Mouse (Mus musculus): ENCODE data around the gene 2310034G01Rik. TPM values are rescaled to one million over a fixed set of nuclear protein-coding genes. Genes with fewer than 3 reads are reported as not detected.

The 2310034G01Rik gene
- polyA plus RNA-seq, 1 experiment from 2014 or later: 1.8 TPM

DNA sequence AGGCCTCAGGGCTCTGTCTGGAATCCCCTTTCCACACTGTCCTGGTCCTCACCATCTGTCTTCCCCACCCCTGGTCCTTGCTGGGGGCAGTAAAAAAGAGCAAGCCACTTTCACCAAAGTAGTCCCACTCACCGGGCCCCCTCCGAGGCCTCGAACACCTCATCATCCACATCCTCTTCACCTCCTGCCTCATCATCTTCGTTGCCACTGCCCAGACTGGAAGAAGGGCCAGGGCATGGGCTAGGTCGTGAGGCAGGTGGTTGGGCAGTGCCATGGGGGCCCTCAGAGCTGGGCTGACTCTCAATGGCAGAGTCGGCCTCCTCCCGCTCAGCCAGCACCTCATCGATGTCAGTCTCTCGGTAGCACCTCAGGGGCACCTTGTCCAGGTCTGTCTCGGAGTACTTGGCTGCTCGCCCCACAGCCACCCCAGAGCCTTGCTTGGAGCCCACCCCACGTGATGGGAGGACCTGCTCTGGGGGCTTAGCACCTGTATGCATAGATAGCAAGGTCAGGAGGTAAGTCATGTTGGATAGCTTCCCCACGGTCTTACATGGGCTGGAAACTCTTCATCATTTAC lies 27.0 kb downstream of the 2310034G01Rik start:
- Histone ChIP-seq H3K4me1 (peaks cover 41% of the 10 kb centered on the region), H3K27ac (no peak overlapping the region), H3K27me3 (ENCODE audit: low read depth, poor library complexity, severe bottlenecking) (peaks cover 97% of the 10 kb centered on the region), H3K9me3 (replicated peaks) (no peaks in the 10 kb centered on the region), H3K36me3 (no peaks in the 10 kb centered on the region), H3K4me3 (no peak overlapping the region)
- DNase-seq (ENCODE audit: low spot score): no peak
- 79% methylated on average over 13 of the region's 13 CpGs for WGBS

GRCm38 (mm10) chr19:46322144-46322995 lies 27.7 kb downstream of the 2310034G01Rik start:
- WGBS: 63% methylated on average over 11 of the region's 11 CpGs
- Histone ChIP-seq H3K27ac (no peak overlapping the region), H3K27me3 (ENCODE audit: low read depth, poor library complexity, severe bottlenecking) (peaks cover 100% of the 10 kb centered on the region), H3K36me3 (no peaks in the 10 kb centered on the region), H3K9me3 (replicated peaks) (no peaks in the 10 kb centered on the region), H3K4me1 (peaks cover 41% of the 10 kb centered on the region), H3K4me3 (no peak overlapping the region)
- DNase-seq (ENCODE audit: low spot score): no peak

- Histone ChIP-seq H3K4me1 (peaks cover 34% of the 10 kb centered on the region), H3K4me3 (peak overlapping the region; percentile 17; the same call in 1 of the 2 replicates), H3K27me3 (ENCODE audit: low read depth, poor library complexity, severe bottlenecking) (peaks cover 100% of the 10 kb centered on the region), H3K9me3 (replicated peaks) (no peaks in the 10 kb centered on the region), H3K36me3 (no peaks in the 10 kb centered on the region), H3K27ac (no peak overlapping the region)
- DNase-seq (ENCODE audit: low spot score): no peak
- WGBS: 29% methylated on average over 6 of the region's 6 CpGs
Observed at GRCm38 (mm10) chr19:46321101-46321943, 28.8 kb downstream of the 2310034G01Rik start.

DNA sequence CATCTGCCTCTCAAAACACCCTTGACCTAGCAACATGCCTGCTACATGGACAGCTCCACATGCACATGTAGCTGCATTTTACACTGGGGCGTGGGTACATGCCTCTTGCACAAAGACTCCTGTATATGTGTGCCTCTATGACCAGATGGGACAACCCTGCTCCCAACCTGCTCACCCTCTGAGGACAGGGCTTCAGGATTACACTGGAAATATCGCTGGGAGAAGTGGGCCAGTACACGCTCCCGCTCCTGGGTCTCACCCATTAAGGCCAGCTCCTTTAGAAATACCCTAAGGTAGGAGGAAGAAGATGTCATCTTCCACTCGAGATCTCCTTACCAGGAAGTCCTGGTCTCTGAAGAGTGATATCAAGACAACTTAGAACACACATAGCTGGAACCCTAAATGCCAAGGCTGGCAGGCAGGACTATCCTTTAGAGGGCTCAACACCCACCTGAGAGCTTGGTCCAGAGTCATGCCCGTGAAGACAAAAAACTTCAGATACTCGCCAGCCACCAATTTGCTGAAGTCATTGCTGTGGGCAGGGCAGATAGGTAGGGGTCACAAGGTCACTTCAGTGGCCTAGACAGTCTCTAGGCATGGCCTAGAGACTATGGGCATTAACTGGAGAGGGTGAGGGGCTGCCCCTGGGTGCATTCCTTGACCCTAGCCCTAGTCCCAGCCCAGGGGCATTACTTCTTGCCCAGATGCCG lies 29.9 kb downstream of the 2310034G01Rik start:
- no peak for DNase-seq (ENCODE audit: low spot score)
- peaks cover 100% of the 10 kb centered on the region for H3K27me3 ChIP-seq (ENCODE audit: low read depth, poor library complexity, severe bottlenecking)
- no peak overlapping the region for H3K27ac ChIP-seq
- WGBS: 86% methylated on average over 8 of the region's 8 CpGs
- H3K4me3 ChIP-seq: no peak overlapping the region
- H3K36me3 ChIP-seq: no peaks in the 10 kb centered on the region
- H3K4me1 ChIP-seq: peaks cover 37% of the 10 kb centered on the region
- H3K9me3 ChIP-seq (replicated peaks): no peaks in the 10 kb centered on the region

GRCm38 (mm10) chr19:46318586-46319378 lies 31.3 kb downstream of the 2310034G01Rik start:
- peak overlapping the region; percentile 26 for H3K4me3 ChIP-seq
- H3K36me3 ChIP-seq: no peaks in the 10 kb centered on the region
- H3K9me3 ChIP-seq (replicated peaks): no peaks in the 10 kb centered on the region
- peak; percentile 65 for DNase-seq (ENCODE audit: low spot score)
- H3K27ac ChIP-seq: no peak overlapping the region
- peaks cover 100% of the 10 kb centered on the region for H3K27me3 ChIP-seq (ENCODE audit: low read depth, poor library complexity, severe bottlenecking)
- H3K4me1 ChIP-seq: peaks cover 44% of the 10 kb centered on the region
- WGBS: 11% methylated on average over 16 of the region's 16 CpGs

GRCm38 (mm10) chr19:46318031-46318471 lies 32.1 kb downstream of the 2310034G01Rik start:
- peaks cover 100% of the 10 kb centered on the region for H3K27me3 ChIP-seq (ENCODE audit: low read depth, poor library complexity, severe bottlenecking)
- peak; percentile 38 for DNase-seq (ENCODE audit: low spot score)
- 6% methylated on average over 41 of the region's 42 CpGs for WGBS
- H3K4me3 ChIP-seq: peak overlapping the region; percentile 51
- H3K4me1 ChIP-seq: peaks cover 44% of the 10 kb centered on the region
- no peaks in the 10 kb centered on the region for H3K9me3 ChIP-seq (replicated peaks)
- no peak overlapping the region for H3K27ac ChIP-seq
- H3K36me3 ChIP-seq: no peaks in the 10 kb centered on the region

- Histone ChIP-seq H3K9me3 (replicated peaks) (no peaks in the 10 kb centered on the region), H3K4me1 (peaks cover 46% of the 10 kb centered on the region), H3K27ac (peak overlapping the region; percentile 25; the same call in 1 of the 2 replicates), H3K27me3 (ENCODE audit: low read depth, poor library complexity, severe bottlenecking) (peaks cover 100% of the 10 kb centered on the region), H3K4me3 (peak overlapping the region; percentile 51), H3K36me3 (no peaks in the 10 kb centered on the region)
- WGBS: under 1% methylated on average over 48 of the region's 48 CpGs
- peak; percentile 53 for DNase-seq (ENCODE audit: low spot score)
Observed at GRCm38 (mm10) chr19:46317546-46317885, 32.6 kb downstream of the 2310034G01Rik start.

GRCm38 (mm10) chr19:46316846-46317545 lies 33.1 kb downstream of the 2310034G01Rik start:
- no peaks in the 10 kb centered on the region for H3K9me3 ChIP-seq (replicated peaks)
- WGBS: 27% methylated on average over 15 of the region's 15 CpGs
- no peak for DNase-seq (ENCODE audit: low spot score)

DNA sequence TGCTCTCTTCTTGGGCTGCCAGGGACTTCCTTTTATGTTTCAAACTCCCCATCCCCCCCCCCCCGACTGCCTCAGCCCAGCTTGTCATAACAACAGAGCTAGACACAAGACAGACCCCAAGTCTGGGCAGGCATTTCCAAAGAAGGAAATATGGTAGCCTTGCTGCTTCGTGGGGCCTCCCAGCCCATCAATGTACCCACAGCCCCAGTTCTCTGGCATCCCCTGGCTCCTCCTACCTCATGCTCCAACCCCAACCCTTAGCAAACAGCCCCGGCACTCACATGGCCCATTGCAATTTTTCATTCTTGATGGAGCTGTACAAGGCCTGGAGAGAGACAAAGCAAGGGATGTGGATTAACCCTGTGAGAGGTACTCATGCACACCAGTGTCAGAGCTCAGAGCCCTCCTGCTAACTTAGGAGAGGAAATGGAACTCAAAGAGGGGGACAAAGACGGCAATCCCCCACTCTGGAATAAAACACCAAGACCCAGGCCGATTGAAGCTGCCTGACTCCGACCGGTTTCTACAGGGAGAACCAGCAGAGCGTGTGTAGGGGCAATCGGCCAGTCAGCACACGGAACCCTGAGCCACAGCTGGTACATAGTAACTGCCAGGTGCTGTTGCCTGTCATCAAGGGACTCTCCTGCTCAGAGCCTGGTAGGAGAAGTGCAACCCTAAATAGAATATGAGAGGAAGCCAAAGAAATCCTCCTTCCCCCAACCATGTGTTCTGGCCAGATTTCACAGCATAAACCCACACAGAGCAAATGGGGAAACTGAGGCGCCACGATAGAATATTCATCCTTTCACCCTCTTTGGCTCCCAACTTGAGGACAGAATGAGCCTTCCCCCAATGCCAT lies 34.1 kb downstream of the 2310034G01Rik start:
- DNase-seq (ENCODE audit: low spot score): peak; percentile 29
- peaks cover 99% of the 10 kb centered on the region for H3K27me3 ChIP-seq (ENCODE audit: low read depth, poor library complexity, severe bottlenecking)
- peaks cover 10% of the 10 kb centered on the region; the same call in 1 of the 2 replicates for H3K36me3 ChIP-seq
- H3K27ac ChIP-seq: no peak overlapping the region
- H3K4me1 ChIP-seq: peaks cover 35% of the 10 kb centered on the region
- no peaks in the 10 kb centered on the region for H3K9me3 ChIP-seq (replicated peaks)
- no peak overlapping the region for H3K4me3 ChIP-seq
- WGBS: 49% methylated on average over 12 of the region's 12 CpGs

More at GRCm38 (mm10) chr19:46316846-46317545, 33.1 kb downstream of the 2310034G01Rik start:
- Histone ChIP-seq H3K27me3 (ENCODE audit: low read depth, poor library complexity, severe bottlenecking) (peaks cover 99% of the 10 kb centered on the region), H3K36me3 (0 out of 2 replicates have a peak, but pooled peaks cover under 1% of the 10 kb centered on the region), H3K4me3 (peak overlapping the region; percentile 51), H3K27ac (no peak overlapping the region), H3K4me1 (peaks cover 45% of the 10 kb centered on the region)

- peak; percentile 30 for DNase-seq (ENCODE audit: low spot score)
- no peaks in the 10 kb centered on the region for H3K9me3 ChIP-seq (replicated peaks)
- peaks cover 99% of the 10 kb centered on the region for H3K27me3 ChIP-seq (ENCODE audit: low read depth, poor library complexity, severe bottlenecking)
- peaks cover 35% of the 10 kb centered on the region for H3K4me1 ChIP-seq
- H3K4me3 ChIP-seq: no peak overlapping the region
- WGBS: 44% methylated on average over 14 of the region's 14 CpGs
- no peak overlapping the region for H3K27ac ChIP-seq
- H3K36me3 ChIP-seq: peaks cover 17% of the 10 kb centered on the region
Observed at GRCm38 (mm10) chr19:46314872-46315742, 35.0 kb downstream of the 2310034G01Rik start.

All from limb, embryonic 10.5 days (tissue).